17 mouse cellular contexts compared by ENCODE assay signal in the genomic region with DNA sequence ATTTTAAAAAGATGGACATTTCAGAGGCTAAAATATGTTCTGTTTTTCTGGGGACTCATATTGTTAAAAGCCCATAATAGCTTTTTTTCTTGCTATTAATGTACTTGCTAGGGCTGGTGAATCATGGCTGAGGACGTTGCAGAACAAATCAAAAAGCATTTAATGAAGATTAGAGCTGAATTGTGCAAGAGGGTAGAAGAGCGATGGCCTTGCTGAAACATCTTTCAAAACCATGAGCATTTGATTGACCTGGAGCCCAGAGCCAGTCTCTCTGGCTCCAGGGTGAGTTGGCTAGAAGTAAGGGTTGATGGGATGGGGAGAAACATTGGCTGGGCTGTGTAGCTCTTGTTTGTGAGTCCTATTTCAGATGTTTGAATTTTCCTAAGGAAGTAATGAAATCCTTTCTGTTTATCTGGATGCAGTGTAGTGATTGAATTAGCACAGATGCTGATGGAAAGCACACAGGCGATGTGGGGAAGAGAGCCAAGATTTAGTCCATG.
"Had no signal": no experiment of that assay in that cellular context is flagged by ENCODE, and none has a peak within 500 bp of the region (broad histone marks: within the 10 kb centered on the region; RNA-seq: fewer than 3 reads in every experiment).

No protein-coding gene starts in this region.

- H3K9ac ChIP-seq: limb, embryonic 15.5 days; liver, embryonic 12.5 days; liver, embryonic 15.5 days; midbrain, embryonic 13.5 days; neural tube, embryonic 13.5 days had no signal

- ATAC-seq: liver, embryonic 12.5 days; midbrain, embryonic 13.5 days; midbrain, embryonic 16.5 days had no signal

- H3K4me2 ChIP-seq: limb, embryonic 15.5 days; liver, embryonic 12.5 days; liver, embryonic 15.5 days; midbrain, embryonic 13.5 days; neural tube, embryonic 13.5 days had no signal

- H3K36me3 ChIP-seq: limb, embryonic 15.5 days; liver, embryonic 12.5 days; liver, embryonic 15.5 days; midbrain, embryonic 10.5 days; midbrain, embryonic 13.5 days; neural tube, embryonic 13.5 days had no signal

- DNase-seq: kidney, adult 9 months; kidney, postnatal 14 days; kidney, postnatal 4 days; lung, adult 2 months; retina, postnatal 1 day; right cerebral cortex, postnatal 25 days; thymus, adult 18-20 months; thymus, postnatal 36 days had no signal

- H3K4me1 ChIP-seq: limb, embryonic 15.5 days; liver, embryonic 12.5 days; liver, embryonic 15.5 days; megakaryocyte, embryonic 14.5 days; midbrain, embryonic 10.5 days; midbrain, embryonic 13.5 days; neural tube, embryonic 13.5 days had no signal

- H3K4me3 ChIP-seq: limb, embryonic 15.5 days; liver, embryonic 12.5 days; liver, embryonic 15.5 days; megakaryocyte, embryonic 14.5 days; midbrain, embryonic 10.5 days; midbrain, embryonic 13.5 days; myocyte; neural tube, embryonic 13.5 days had no signal

- H3K27me3 ChIP-seq: limb, embryonic 15.5 days; liver, embryonic 12.5 days; liver, embryonic 15.5 days; megakaryocyte, embryonic 14.5 days; midbrain, embryonic 13.5 days; neural tube, embryonic 13.5 days had no signal

- H3K27ac ChIP-seq: limb, embryonic 15.5 days; liver, embryonic 12.5 days; liver, embryonic 15.5 days; midbrain, embryonic 10.5 days; midbrain, embryonic 13.5 days; neural tube, embryonic 13.5 days had no signal

- H3K9me3 ChIP-seq: limb, embryonic 15.5 days; liver, embryonic 12.5 days; liver, embryonic 15.5 days; megakaryocyte, embryonic 14.5 days; midbrain, embryonic 10.5 days; midbrain, embryonic 13.5 days; neural tube, embryonic 13.5 days had no signal
